Mouse (Mus musculus) testis, adult 10 weeks (tissue): ENCODE data around the gene Ssxb10. TPM values are rescaled to one million over a fixed set of nuclear protein-coding genes. Genes with fewer than 3 reads are reported as not detected.

Experiments
- polyA plus RNA-seq: library from polyadenylated mRNA; stranded (reverse); fragments of 350-450 nt; fragmentation: Illumina TruSeq; extraction: RNeasy Lipid Tissue Mini Kit (QIAGEN cat#74804); gene quantifications from one replicate; pipeline ENCODE4 v1.2.3, GENCODE M21; 2014; ENCODE audit warnings: low read depth, low replicate concordance

Gene Ssxb10
- 1.8 TPM for polyA plus RNA-seq

GRCm38 (mm10) chrX:8327124-8327523 is at the start of gene Ssxb10:
Gene Ssxb10, plus strand, starts transcription at chrX:8327424.

GRCm38 (mm10) chrX:8366678-8367077 is 39.5 kb downstream of the Ssxb10 start, which contains the start of gene Ssxb9:
Gene Ssxb9, plus strand, starts transcription at chrX:8366978.

Other genes with a start within 250 kb of the Ssxb10 start
- 0.10 TPM for gene Was, start 236.9 kb upstream of the Ssxb10 start, polyA plus RNA-seq
- gene Wdr13, start 194.5 kb upstream of the Ssxb10 start, polyA plus RNA-seq = 10.0 TPM
- 99.1 TPM for gene Rbm3, start 181.5 kb upstream of the Ssxb10 start, polyA plus RNA-seq
- gene Tbc1d25, start 151.2 kb upstream of the Ssxb10 start, polyA plus RNA-seq = 0.59 TPM
- gene Ebp, start 133.9 kb upstream of the Ssxb10 start, polyA plus RNA-seq = 9.1 TPM
- gene Porcn, start 120.9 kb upstream of the Ssxb10 start, polyA plus RNA-seq = 2.8 TPM
- gene Ftsj1, start 75.0 kb upstream of the Ssxb10 start, polyA plus RNA-seq = 2.8 TPM
- gene Slc38a5, start 56.3 kb upstream of the Ssxb10 start, polyA plus RNA-seq = 3.0 TPM
- gene Ssxb9, start 39.6 kb downstream of the Ssxb10 start, polyA plus RNA-seq = not detected
- 20.1 TPM for gene Ssxb1, start 85.9 kb downstream of the Ssxb10 start, polyA plus RNA-seq
- 20.5 TPM for gene Ssxb2, start 134.3 kb downstream of the Ssxb10 start, polyA plus RNA-seq
- gene Gm14459, start 197.5 kb downstream of the Ssxb10 start, polyA plus RNA-seq = 3.1 TPM
- gene Ssxb6, start 220.8 kb downstream of the Ssxb10 start, polyA plus RNA-seq = 12.6 TPM